Mouse (Mus musculus) small intestine, adult 2 months (tissue): ENCODE results near the gene Atxn7l1. TPM values are rescaled to one million over a fixed set of nuclear protein-coding genes. Genes with fewer than 3 reads are reported as not detected.

ENCODE experiments used
- H3K27ac ChIP-seq: fragments of 200-500 bp; 2 replicates; pipeline ENCODE4 v1.5.1; 2012; ENCODE audit warnings: low read depth, low read length, control low read depth, inconsistent platforms; ENCODE audit not compliant: insufficient read depth
- H3K27me3 ChIP-seq: fragments of 200-500 bp; 2 replicates; pipeline ENCODE4 v1.6.1; 2012; ENCODE audit warnings: mild to moderate bottlenecking, moderate library complexity, low read length, inconsistent platforms; ENCODE audit not compliant: control insufficient read depth, insufficient read depth
- H3K36me3 ChIP-seq: fragments of 200-500 bp; 2 replicates; pipeline ENCODE4 v1.6.1; 2012; ENCODE audit warnings: mild to moderate bottlenecking, low read length, control low read depth, inconsistent platforms; ENCODE audit not compliant: control insufficient read depth, insufficient read depth
- H3K4me1 ChIP-seq: fragments of 200-500 bp; 2 replicates; pipeline ENCODE4 v1.6.1; 2012; ENCODE audit warnings: low read length, inconsistent platforms, mixed read lengths; ENCODE audit not compliant: control insufficient read depth, insufficient read depth, insufficient read length
- H3K4me3 ChIP-seq: fragments of 200-500 bp; 2 replicates; pipeline ENCODE4 v1.5.1; 2012; ENCODE audit warnings: low read depth, mild to moderate bottlenecking, control low read depth, inconsistent platforms, low read length, moderate library complexity
- CTCF ChIP-seq: fragments of 200-500 bp; IDR thresholded peaks from 2 replicates; pipeline ENCODE4 v1.5.1; 2012; ENCODE audit warnings: low read depth, mild to moderate bottlenecking, control low read depth, inconsistent platforms, low read length, moderate library complexity, mixed read lengths; ENCODE audit not compliant: insufficient replicate concordance, insufficient read length; ENCODE audit errors: extremely low read depth
- POLR2A ChIP-seq: fragments of 200-500 bp; IDR thresholded peaks from 2 replicates; pipeline ENCODE4 v1.6.1; 2012; ENCODE audit warnings: low read depth, mild to moderate bottlenecking, control low read depth, inconsistent platforms, low read length, moderate library complexity
- whole genome bisulfite sequencing: fragments of 180-500 bp; shearing (Covaris S2); methylation state at CpG from one replicate; pipeline ENCODE4 v1.1.7; 2018; 5-methylcytosine and 5-hydroxymethylcytosine counted together
- polyA plus RNA-seq: library from polyadenylated mRNA; depleted of rRNA; stranded (reverse); fragments of >200 nt; gene quantifications from 2 replicates; pipeline ENCODE4 v1.2.3, GENCODE M21; 2012

The Atxn7l1 gene
- polyA plus RNA-seq, 1 experiment: 19.2 TPM

DNA sequence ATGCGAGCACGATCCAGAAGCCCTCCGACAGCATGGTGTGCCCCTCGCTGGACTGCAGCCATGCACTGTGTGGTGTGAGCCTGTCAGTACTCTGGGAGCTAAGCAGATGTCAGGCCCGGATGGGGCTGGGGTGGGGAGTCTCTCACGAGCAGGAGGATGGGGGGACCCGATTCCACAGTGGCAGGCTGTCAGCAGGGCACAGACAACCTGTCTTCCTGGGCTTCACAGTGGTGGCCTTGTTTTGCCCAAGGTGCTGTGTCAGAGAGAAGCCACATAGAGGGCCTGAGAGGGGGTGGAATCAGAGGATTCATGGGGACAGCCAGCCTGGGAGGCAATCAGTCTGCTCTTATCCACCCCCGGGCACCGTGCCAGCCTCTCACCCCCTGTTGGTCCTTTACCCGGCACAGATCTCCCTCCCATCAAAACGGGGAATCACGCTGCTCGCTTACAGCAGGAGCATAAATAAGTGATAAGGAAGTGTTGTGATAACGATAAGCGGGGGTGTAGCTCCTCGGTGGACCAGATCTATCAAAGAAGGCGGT, 193.9 kb downstream of the Atxn7l1 start:
- Histone ChIP-seq H3K27ac (no peak overlapping the region), H3K4me3 (no peak overlapping the region), H3K36me3 (peaks cover 22% of the 10 kb centered on the region), H3K4me1 (peaks cover 15% of the 10 kb centered on the region), H3K27me3 (no peaks in the 10 kb centered on the region)
- 43% methylated on average over 17 of the region's 17 CpGs for WGBS
- TF ChIP-seq CTCF (no peak), POLR2A (no peak)

DNA sequence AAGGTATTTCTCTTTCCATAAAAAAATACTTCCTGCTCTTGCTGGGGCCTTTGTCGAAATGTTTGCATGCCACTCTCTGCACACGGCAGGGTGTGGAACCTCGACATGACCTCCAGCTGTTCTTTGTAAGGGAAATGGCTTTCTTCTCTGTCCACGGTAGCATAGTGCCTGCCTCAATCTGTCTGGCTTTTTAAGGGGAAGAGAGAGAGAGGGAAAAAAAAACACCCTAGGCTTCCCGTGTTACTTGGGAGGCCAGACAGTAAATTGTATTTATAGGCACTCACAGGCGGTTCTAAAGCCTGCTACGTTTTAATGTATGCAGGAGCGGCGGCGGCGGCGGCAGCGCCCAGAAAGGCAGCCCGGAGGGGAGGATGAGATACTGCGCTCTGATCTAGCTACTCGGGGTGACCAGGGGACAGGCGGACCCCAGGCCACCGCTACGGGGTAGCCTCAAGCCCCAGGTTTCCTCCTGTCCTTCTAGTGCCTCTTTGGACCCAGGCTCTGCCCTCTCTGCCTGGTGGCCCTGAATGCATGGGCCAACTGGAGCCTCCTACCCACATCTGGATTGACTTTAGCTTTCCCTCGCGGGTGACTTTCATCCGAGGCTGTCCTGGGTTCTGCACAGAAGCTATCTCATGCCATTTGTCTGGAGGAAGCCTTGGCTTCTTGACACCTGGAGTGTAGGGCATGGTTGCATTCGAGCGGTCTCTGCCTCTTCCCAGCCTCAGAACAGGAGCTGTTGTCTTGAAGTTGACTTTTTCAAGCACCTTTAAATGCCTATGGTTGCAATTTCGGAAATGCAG, 197.7 kb downstream of the Atxn7l1 start:
- Histone ChIP-seq H3K4me3 (no peak overlapping the region), H3K27me3 (no peaks in the 10 kb centered on the region), H3K4me1 (peaks cover 15% of the 10 kb centered on the region), H3K36me3 (peaks cover 29% of the 10 kb centered on the region), H3K27ac (no peak overlapping the region)
- WGBS: 73% methylated on average over 25 of the region's 25 CpGs
- TF ChIP-seq POLR2A (no peak), CTCF (no peak)

DNA sequence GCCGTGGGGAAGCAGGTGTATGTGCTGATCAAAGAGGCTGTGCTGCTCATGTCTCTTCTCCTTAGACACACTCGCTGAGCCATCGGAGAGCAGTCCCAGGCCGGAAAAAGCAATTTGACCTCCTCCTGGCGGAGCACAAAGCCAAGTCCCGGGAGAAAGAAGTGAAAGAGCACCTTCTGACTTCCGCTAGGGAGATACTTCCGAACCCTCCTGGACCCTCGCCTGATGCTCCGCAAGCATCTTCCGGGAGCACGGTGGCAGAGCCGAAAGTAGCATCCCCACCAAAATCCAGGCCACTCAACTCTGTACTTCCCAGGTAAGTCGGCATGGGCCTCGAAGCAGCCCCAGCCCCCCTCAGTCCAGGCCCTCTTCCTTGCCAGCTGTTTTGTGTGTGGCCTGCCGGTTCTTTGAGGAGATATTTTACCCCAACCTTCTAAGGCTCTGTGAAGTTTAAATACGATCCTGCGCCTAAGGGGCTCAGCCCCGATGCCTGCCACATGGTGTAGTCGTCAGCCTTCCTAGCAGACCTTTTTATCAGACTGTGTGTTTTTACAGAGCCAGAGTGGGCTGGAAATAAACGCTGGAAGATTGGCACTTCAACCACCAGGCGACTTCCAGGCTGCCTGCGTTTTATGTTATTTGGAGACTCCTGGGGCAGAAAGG, 198.4 kb downstream of the Atxn7l1 start:
- peaks cover 15% of the 10 kb centered on the region for H3K4me1 ChIP-seq
- H3K4me3 ChIP-seq: no peak overlapping the region
- no peak for TF ChIP-seq POLR2A
- no peak for TF ChIP-seq CTCF
- whole genome bisulfite sequencing: 89% methylated on average over 23 of the region's 23 CpGs
- H3K27ac ChIP-seq: no peak overlapping the region
- no peaks in the 10 kb centered on the region for H3K27me3 ChIP-seq
- peaks cover 31% of the 10 kb centered on the region for H3K36me3 ChIP-seq

DNA sequence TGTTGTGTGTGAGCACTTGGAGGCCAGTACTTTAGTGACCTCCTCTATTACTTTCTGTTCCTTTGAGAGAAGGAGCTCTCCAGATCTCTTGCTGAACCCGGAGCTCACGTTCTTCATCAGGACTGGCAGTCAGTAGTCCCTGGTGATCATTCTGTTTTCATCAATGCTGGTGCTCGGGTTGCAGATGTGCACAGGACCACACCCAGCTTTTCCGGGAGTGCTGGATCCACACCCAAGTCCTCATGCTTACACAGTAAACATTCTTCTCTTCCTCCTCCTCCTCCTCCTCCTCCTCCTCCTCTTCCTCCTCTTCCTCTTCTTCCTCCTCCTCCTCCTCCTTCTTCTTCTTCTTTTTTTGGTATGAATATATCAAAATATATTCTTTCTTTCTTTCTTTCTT, 205.2 kb downstream of the Atxn7l1 start:
- H3K4me1 ChIP-seq: no peaks in the 10 kb centered on the region
- TF ChIP-seq POLR2A: no peak
- no peak for TF ChIP-seq CTCF
- WGBS: 56% methylated on average over 4 of the region's 4 CpGs

DNA sequence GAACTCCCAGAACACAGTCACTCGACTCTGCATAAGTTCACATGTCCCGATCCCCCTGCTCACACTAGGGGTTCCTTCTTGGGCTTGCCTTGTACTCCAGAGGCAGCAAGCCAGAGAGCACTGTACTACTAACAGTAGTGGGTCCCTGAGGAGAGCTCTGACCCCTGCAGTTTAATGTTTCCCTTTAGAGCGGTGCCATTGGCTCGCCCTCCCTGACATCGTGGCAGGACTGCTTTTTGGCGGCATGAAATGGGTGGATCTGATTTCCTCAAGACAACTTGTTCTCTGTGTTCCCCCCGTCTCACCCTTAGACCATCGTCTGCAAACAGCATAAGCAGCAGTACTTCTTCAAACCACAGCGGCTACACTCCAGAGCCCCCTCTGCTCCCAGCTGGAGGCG, 210.9 kb downstream of the Atxn7l1 start:
- TF ChIP-seq CTCF: no peak
- no peak for TF ChIP-seq POLR2A
- Histone ChIP-seq H3K27me3 (no peaks in the 10 kb centered on the region), H3K36me3 (peaks cover 41% of the 10 kb centered on the region), H3K4me1 (no peaks in the 10 kb centered on the region), H3K27ac (no peak overlapping the region), H3K4me3 (no peak overlapping the region)
- WGBS: 92% methylated on average over 10 of the region's 10 CpGs

More for the DNA sequence above, 205.2 kb downstream of the Atxn7l1 start:
- no peaks in the 10 kb centered on the region for H3K27me3 ChIP-seq
- no peak overlapping the region for H3K27ac ChIP-seq
- peaks cover 33% of the 10 kb centered on the region for H3K36me3 ChIP-seq
- no peak overlapping the region for H3K4me3 ChIP-seq

GRCm38 (mm10) chr12:33359209-33359608, 211.7 kb downstream of the Atxn7l1 start:
- TF ChIP-seq CTCF: no peak
- no peak for TF ChIP-seq POLR2A
- Histone ChIP-seq H3K4me3 (no peak overlapping the region), H3K36me3 (peaks cover 45% of the 10 kb centered on the region), H3K27ac (no peak overlapping the region), H3K4me1 (no peaks in the 10 kb centered on the region), H3K27me3 (no peaks in the 10 kb centered on the region)
- WGBS: 91% methylated on average over 7 of the region's 7 CpGs

GRCm38 (mm10) chr12:33359878-33360482, 212.5 kb downstream of the Atxn7l1 start:
- Histone ChIP-seq H3K4me3 (no peak overlapping the region), H3K36me3 (peaks cover 44% of the 10 kb centered on the region), H3K27me3 (no peaks in the 10 kb centered on the region), H3K4me1 (no peaks in the 10 kb centered on the region), H3K27ac (no peak overlapping the region)
- 87% methylated on average over 5 of the region's 5 CpGs for WGBS
- TF ChIP-seq POLR2A (no peak), CTCF (no peak)
